Mouse (Mus musculus) hindbrain, embryonic 11.5 days (tissue): ENCODE results near the gene Hipk1. TPM values are rescaled to one million over a fixed set of nuclear protein-coding genes. Genes with fewer than 3 reads are reported as not detected.

Source experiments
- ATAC-seq: fragments of 200-750 bp; cut with Nextera tagmentation; 2 replicates; pipeline ENCODE4 v1.8.0; 2017; ENCODE audit warnings: mild to moderate bottlenecking, moderate TSS enrichment, moderate library complexity; ENCODE audit not compliant: low FRiP score
- DNase-seq: peaks from one replicate; pipeline ENCODE4 v3.0.0-alpha.2; 2015; ENCODE audit warnings: low spot score
- H3K27ac ChIP-seq: fragments of 300-500 bp; sonication (generic); 2 replicates; pipeline ENCODE4 v1.5.1; 2014; ENCODE audit warnings: mild to moderate bottlenecking, low read depth, low read length
- H3K27me3 ChIP-seq: fragments of 300-500 bp; sonication (generic); 2 replicates; pipeline ENCODE4 v1.6.1; 2014; ENCODE audit warnings: mild to moderate bottlenecking, low read length, moderate library complexity, mixed read lengths; ENCODE audit not compliant: control insufficient read depth, insufficient read depth
- H3K36me3 ChIP-seq: fragments of 300-500 bp; sonication (generic); 2 replicates; pipeline ENCODE4 v1.6.1; 2014; ENCODE audit warnings: mild to moderate bottlenecking, low read length, moderate library complexity, mixed read lengths; ENCODE audit not compliant: control insufficient read depth, insufficient read depth
- H3K4me1 ChIP-seq: fragments of 300-500 bp; sonication (generic); replicated peaks from 2 replicates; pipeline ENCODE4 v1.6.1; 2014; ENCODE audit warnings: low read length, mixed read lengths; ENCODE audit not compliant: control insufficient read depth, insufficient read depth
- H3K4me2 ChIP-seq: fragments of 300-500 bp; sonication (generic); replicated peaks from 2 replicates; pipeline ENCODE4 v1.6.1; 2014; ENCODE audit warnings: mild to moderate bottlenecking, low read depth, low read length
- H3K4me3 ChIP-seq: fragments of 300-500 bp; sonication (generic); 2 replicates; pipeline ENCODE4 v1.5.1; 2014; ENCODE audit warnings: low read depth, low read length
- H3K9ac ChIP-seq: fragments of 300-500 bp; sonication (generic); 2 replicates; pipeline ENCODE4 v1.6.1; 2014; ENCODE audit warnings: low read depth, low read length
- H3K9me3 ChIP-seq: fragments of 300-500 bp; sonication (generic); 2 replicates; pipeline ENCODE4 v1.6.1; 2016; ENCODE audit warnings: low read length; ENCODE audit not compliant: control insufficient read depth
- WGBS: fragments of 180-500 bp; shearing (Covaris S2); extraction: QIAGEN DNeasy Blood & Tissue Kit; methylation state at CpG from one replicate; pipeline ENCODE4 v1.1.7; 2014; 5-methylcytosine and 5-hydroxymethylcytosine counted together
- polyA plus RNA-seq: library from polyadenylated mRNA; unstranded; fragments of >200 nt; fragmentation: Nextera tagmentation; extraction: Ambion mirVana; gene quantifications from 2 replicates; pipeline ENCODE4 v1.2.1, GENCODE M21; 2014

Hipk1 gene
- polyA plus RNA-seq, 1 experiment from 2014 or later, result 17.4 TPM

DNA sequence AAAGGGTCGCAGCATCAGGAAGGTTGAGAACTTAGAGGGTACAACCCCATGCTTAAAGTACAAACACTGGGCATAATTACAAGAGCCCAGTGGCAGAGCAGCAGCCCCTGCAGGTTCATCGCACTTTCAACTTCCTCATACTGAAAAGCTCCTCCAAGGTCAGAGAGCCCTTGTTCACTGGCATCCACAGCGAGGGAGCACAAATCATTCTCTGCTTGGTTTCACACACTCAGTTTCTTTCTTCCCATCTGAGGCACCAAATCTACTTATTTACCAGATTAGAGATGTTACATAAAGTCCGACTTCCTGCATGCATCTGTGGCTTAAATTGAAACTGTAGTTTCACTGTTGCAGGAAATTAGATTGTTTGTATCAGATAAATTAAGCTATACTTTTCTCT, 18.5 kb downstream of the Hipk1 start:
- H3K4me1 ChIP-seq, result no peaks in the 10 kb centered on the region
- WGBS, result 95% methylated on average over 4 of the region's 4 CpGs
- H3K4me3 ChIP-seq, result no peak overlapping the region
- ATAC-seq (no peak), DNase-seq (no peak)
- no peaks in the 10 kb centered on the region for H3K27me3 ChIP-seq
- no peak overlapping the region for H3K9ac ChIP-seq
- H3K27ac ChIP-seq, result no peak overlapping the region
- H3K9me3 ChIP-seq, result no peaks in the 10 kb centered on the region
- no peaks in the 10 kb centered on the region; the same call in 1 of the 2 replicates for H3K36me3 ChIP-seq
- H3K4me2 ChIP-seq, result no peak overlapping the region

DNA sequence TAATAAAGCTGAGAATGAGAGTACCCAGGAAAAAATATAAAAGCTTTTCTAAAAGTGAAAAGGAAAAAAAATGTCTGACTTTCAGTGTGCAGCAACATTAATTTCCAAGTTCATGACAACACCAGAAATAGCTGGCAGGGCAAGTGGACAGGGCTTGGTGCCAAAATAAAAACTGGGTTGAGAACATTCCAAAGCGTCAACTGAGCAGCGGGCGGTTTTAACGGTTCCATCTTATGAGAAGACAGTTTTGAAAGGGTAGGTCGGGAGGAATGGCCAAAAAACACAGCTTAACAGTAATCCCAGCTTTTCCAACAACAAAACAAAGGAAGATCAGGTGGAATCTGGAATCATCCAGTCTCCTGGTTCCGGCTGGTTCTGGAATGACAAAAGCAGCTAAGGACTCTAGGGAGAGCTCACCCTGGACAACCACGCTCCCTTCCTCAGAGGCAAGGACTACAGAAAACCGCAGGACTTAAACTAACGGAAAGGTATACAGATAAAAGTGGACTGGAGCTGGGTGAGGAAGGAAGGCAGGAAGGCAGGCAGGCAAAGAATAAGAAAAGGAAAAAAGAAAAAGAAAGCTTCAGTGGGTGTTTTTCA, 19.7 kb downstream of the Hipk1 start:
- H3K36me3 ChIP-seq, result no peaks in the 10 kb centered on the region
- H3K9me3 ChIP-seq, result no peaks in the 10 kb centered on the region
- H3K27me3 ChIP-seq, result no peaks in the 10 kb centered on the region
- ATAC-seq (no peak), DNase-seq (no peak)
- 89% methylated on average over 9 of the region's 9 CpGs for WGBS
- no peak overlapping the region for H3K9ac ChIP-seq
- no peaks in the 10 kb centered on the region for H3K4me1 ChIP-seq
- H3K4me2 ChIP-seq, result no peak overlapping the region
- no peak overlapping the region for H3K4me3 ChIP-seq
- H3K27ac ChIP-seq, result no peak overlapping the region

DNA sequence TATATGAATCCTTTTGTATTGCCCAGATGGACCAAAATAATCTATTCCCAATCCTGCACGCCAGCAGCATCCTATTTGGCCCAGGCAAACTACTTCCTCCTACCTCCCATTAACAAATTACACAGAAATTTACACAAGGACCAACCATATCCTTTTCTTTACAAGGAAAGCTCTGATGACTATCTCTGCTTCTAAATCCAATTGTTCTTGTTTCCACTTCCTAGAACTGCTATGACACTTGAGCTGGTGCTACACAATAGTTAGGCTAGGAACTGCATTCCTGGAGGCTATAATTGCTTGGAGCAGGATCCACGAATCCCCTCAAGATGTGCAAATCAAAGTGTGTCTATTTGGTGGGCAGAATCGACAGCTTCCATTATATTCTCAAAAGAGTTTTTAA, 24.6 kb downstream of the Hipk1 start:
- Histone ChIP-seq H3K27ac (no peak overlapping the region), H3K4me1 (no peaks in the 10 kb centered on the region), H3K36me3 (no peaks in the 10 kb centered on the region), H3K4me3 (no peak overlapping the region), H3K27me3 (no peaks in the 10 kb centered on the region), H3K9ac (no peak overlapping the region), H3K9me3 (no peaks in the 10 kb centered on the region), H3K4me2 (no peak overlapping the region)
- DNase-seq (no peak), ATAC-seq (no peak)
- 79% methylated on average over 3 of the region's 3 CpGs for WGBS

DNA sequence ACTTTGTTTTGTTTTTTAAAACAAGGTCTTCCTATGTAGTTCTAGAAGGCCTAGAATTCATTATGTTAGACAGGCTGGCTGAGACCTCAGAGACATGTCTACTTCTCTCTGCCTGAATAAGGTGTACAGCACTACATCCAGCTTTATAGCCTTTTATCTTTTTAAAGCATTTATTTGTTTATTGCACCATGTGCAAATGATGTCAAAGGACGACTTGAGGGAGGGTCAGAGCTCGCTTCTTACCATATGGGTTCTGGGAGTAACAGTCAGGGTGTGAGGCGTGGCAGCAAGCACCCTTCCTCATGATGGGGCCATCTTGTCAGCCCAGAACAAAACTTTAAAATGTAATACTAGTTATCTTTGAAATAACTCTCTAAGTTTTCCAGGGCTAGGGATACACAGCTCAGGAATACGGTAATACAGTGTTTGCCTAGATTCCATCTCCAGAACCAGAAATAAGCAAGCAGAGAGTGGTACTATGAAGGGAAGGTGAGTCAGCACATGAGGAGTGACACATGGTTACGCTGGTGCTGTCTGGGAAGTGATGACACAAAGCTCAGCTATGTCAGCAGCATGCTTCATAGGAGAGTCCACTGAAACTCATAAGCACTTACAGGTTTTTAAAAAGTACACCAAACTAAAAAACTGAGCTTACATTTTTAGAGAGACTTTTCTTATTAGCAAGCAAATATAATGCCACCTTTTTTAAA, 31.9 kb downstream of the Hipk1 start:
- Histone ChIP-seq H3K9me3 (no peaks in the 10 kb centered on the region), H3K4me2 (no peak overlapping the region), H3K9ac (no peak overlapping the region), H3K36me3 (no peaks in the 10 kb centered on the region; the same call in 1 of the 2 replicates), H3K27ac (no peak overlapping the region), H3K4me1 (no peaks in the 10 kb centered on the region), H3K4me3 (no peak overlapping the region), H3K27me3 (no peaks in the 10 kb centered on the region)
- no peak for DNase-seq
- WGBS, result 90% methylated on average over 5 of the region's 5 CpGs
- ATAC-seq, result no peak

DNA sequence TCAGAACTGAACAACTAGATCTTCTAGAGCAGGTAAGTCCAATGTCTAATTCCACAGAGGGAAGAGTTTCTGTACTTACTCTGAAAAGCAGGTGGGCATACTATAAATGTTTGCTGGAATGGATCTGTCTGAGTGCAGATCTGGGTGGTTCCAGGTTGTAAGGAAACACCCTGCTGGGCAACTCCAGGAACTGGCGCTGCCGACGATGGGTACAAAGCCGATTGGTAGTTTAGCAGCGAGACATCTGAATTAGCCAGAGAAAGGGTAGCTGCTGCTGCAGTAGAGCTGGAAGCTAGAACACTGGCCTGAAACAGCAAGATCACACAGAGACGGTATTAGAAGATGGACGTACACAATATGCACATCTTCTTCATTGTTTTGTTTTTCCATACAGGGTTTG, 32.9 kb downstream of the Hipk1 start:
- no peaks in the 10 kb centered on the region for H3K27me3 ChIP-seq
- H3K36me3 ChIP-seq, result peaks cover 1% of the 10 kb centered on the region; the same call in 1 of the 2 replicates
- ATAC-seq, result no peak
- WGBS, result 84% methylated on average over 7 of the region's 7 CpGs
- H3K4me2 ChIP-seq, result no peak overlapping the region
- no peak overlapping the region for H3K27ac ChIP-seq
- H3K9ac ChIP-seq, result no peak overlapping the region
- no peaks in the 10 kb centered on the region for H3K4me1 ChIP-seq
- DNase-seq, result no peak
- H3K9me3 ChIP-seq, result no peaks in the 10 kb centered on the region
- H3K4me3 ChIP-seq, result no peak overlapping the region

DNA sequence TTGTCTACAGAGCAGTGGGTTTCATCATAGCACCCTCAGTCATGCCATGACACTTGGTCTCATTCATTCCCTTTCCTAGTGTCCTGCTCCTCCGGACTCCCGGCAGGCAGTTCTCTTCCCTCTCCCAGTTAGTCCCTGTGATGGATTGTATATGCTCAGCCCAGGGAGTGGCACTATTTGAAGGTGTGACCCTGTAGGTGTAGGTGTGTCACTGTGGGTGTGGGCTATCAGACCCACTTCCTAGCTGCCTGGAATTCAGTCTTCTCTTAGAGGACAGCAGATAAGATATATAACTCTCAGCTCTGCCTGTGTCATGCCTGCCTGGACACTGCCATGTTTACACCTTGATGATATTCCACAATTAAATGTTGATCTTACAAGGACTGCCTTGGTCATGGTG, 34.4 kb downstream of the Hipk1 start:
- H3K27me3 ChIP-seq, result no peaks in the 10 kb centered on the region
- no peak overlapping the region for H3K9ac ChIP-seq
- no peaks in the 10 kb centered on the region for H3K9me3 ChIP-seq
- H3K36me3 ChIP-seq, result peaks cover 6% of the 10 kb centered on the region
- no peak for ATAC-seq
- H3K4me2 ChIP-seq, result no peak overlapping the region
- no peaks in the 10 kb centered on the region for H3K4me1 ChIP-seq
- no peak overlapping the region for H3K4me3 ChIP-seq
- DNase-seq, result no peak
- WGBS, result 91% methylated on average over 2 of the region's 2 CpGs
- H3K27ac ChIP-seq, result no peak overlapping the region

DNA sequence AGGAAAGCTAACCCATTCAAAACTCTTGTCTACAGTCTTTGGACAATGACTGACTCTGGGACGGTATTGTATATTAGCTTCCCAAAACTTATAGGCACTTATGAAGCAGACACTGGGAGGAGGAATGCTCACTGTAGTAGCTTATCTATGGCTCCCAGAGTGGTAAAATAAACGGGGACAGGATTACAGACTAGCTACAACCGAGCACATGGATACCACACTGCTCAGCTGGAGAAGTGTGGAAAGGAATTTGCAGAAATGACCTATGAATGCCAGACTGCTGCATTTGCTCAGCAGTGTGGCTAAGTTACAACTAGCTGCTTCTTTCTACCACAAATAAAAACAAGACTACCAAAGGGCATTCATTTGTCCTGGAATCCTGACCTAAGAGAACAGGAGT, 36.0 kb downstream of the Hipk1 start:
- H3K4me2 ChIP-seq, result no peak overlapping the region
- peaks cover 6% of the 10 kb centered on the region for H3K36me3 ChIP-seq
- no peak overlapping the region for H3K9ac ChIP-seq
- H3K27ac ChIP-seq, result no peak overlapping the region
- no peak for ATAC-seq
- no peaks in the 10 kb centered on the region for H3K4me1 ChIP-seq
- WGBS, result 81% methylated on average over 3 of the region's 3 CpGs
- H3K9me3 ChIP-seq, result no peaks in the 10 kb centered on the region
- DNase-seq, result no peak
- no peaks in the 10 kb centered on the region for H3K27me3 ChIP-seq
- H3K4me3 ChIP-seq, result no peak overlapping the region

DNA sequence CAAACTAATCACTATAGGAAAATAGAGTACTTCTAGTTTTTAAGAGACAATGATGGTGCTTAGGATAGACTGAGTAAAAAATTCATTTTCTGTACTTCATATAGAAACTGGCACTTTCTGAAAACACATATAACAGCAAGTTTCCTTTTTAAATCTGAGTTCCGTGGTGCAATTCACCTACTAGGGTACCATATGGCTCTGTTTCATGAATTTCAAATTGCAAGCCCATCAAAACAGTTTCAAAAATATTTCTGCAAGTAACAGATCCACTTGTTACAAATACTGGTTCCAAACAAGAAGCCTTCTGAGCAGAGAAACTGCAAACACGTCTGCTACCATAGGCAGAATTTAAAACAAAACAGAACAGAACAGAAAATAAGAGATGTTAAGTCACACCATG, 39.8 kb downstream of the Hipk1 start:
- H3K4me2 ChIP-seq, result no peak overlapping the region
- ATAC-seq, result no peak
- H3K27me3 ChIP-seq, result no peaks in the 10 kb centered on the region
- WGBS, result 88% methylated on average over 2 of the region's 2 CpGs
- H3K36me3 ChIP-seq, result peaks cover 10% of the 10 kb centered on the region
- no peak overlapping the region for H3K27ac ChIP-seq
- H3K4me1 ChIP-seq, result no peaks in the 10 kb centered on the region
- no peak overlapping the region for H3K4me3 ChIP-seq
- DNase-seq, result no peak
- no peaks in the 10 kb centered on the region for H3K9me3 ChIP-seq
- no peak overlapping the region for H3K9ac ChIP-seq

DNA sequence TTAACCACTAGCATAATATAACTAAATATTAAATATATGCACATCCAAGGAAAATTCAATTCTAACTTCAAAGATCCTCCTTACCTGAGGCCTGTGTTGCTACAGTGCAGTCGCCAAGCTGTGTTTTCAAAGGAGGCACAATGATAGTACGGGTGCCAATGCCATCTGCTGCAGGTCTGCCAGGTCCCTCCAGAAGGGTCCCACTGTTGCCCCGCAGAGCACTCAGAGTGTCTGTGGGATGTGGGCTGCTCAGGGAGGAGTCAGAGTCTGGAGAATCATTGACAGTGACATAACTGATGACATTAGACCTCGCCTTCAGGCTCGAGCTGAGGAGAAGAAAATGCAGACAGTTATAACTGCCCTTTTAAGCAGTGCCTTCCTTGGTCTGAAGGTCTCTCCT, 44.7 kb downstream of the Hipk1 start:
- Histone ChIP-seq H3K4me3 (no peak overlapping the region), H3K4me1 (no peaks in the 10 kb centered on the region), H3K9me3 (no peaks in the 10 kb centered on the region), H3K4me2 (no peak overlapping the region), H3K27me3 (no peaks in the 10 kb centered on the region), H3K9ac (no peak overlapping the region), H3K27ac (no peak overlapping the region), H3K36me3 (peaks cover 11% of the 10 kb centered on the region; the same call in 1 of the 2 replicates)
- no peak for DNase-seq
- ATAC-seq, result no peak
- 91% methylated on average over 5 of the region's 5 CpGs for WGBS
